Comparison of ENCODE assay signal across 8 mouse cellular contexts in genomic region chr12:87471421-87471963, GRCm38 (mm10). TPM values are rescaled to one million over a fixed set of nuclear protein-coding genes. Genes with fewer than 3 reads are reported as not detected.
DNase-seq lines count a peak whose midpoint lies in the region; ATAC-seq and TF ChIP-seq lines count a peak whose summit lies in the region.

No protein-coding gene starts in this region.

- TF ChIP-seq EP300 in heart, adult 2 months (IDR thresholded peaks at IDR 0.05; ENCODE audit: insufficient read depth, low read depth, low read length) = no peak

- H3K9ac ChIP-seq in heart, adult 2 months (ENCODE audit: low read depth, low read length) = peak overlapping the region; percentile 94
- H3K9ac ChIP-seq in intestine, postnatal 0 days (ENCODE audit: low read depth, low read length) = peak overlapping the region; percentile 97

- H3K36me3 ChIP-seq in heart, adult 2 months (ENCODE audit: control insufficient read depth, insufficient read depth, low read length) = peaks cover 23% of the 10 kb centered on the region
- H3K36me3 ChIP-seq in embryonic facial prominence, embryonic 10.5 days (replicated peaks) = peaks cover 33% of the 10 kb centered on the region
- H3K36me3 ChIP-seq in intestine, postnatal 0 days (ENCODE audit: control insufficient read depth, insufficient read depth) = peaks cover 14% of the 10 kb centered on the region
- peaks cover 23% of the 10 kb centered on the region; the same call in 1 of the 2 replicates for H3K36me3 ChIP-seq in macrophage (ENCODE audit: inconsistent target)

- intact Hi-C loops in heart, adult 2 months (cut with DNase I) = no loop called here

- H3K27me3 ChIP-seq in heart, adult 2 months (ENCODE audit: control insufficient read depth, insufficient read depth, low read length) = no peaks in the 10 kb centered on the region
- H3K27me3 ChIP-seq in embryonic facial prominence, embryonic 10.5 days (replicated peaks; ENCODE audit: low read depth, poor library complexity, severe bottlenecking) = no peaks in the 10 kb centered on the region
- no peaks in the 10 kb centered on the region for H3K27me3 ChIP-seq in intestine, postnatal 0 days (replicated peaks; ENCODE audit: control insufficient read depth, insufficient read depth, low read length)

- H3K4me2 ChIP-seq in intestine, postnatal 0 days (replicated peaks; ENCODE audit: low read depth) = peak overlapping the region; percentile 65

- peak overlapping the region; percentile 87 for H3K4me3 ChIP-seq in heart, adult 2 months
- peak overlapping the region; percentile 83 for H3K4me3 ChIP-seq in embryonic facial prominence, embryonic 10.5 days
- H3K4me3 ChIP-seq in intestine, postnatal 0 days (ENCODE audit: low read depth, low read length) = peak overlapping the region; percentile 93
- H3K4me3 ChIP-seq in macrophage (ENCODE audit: inconsistent target) = peak overlapping the region; percentile 79

- H3K27ac ChIP-seq in heart, adult 2 months = peak overlapping the region; percentile 96
- peak overlapping the region; percentile 97 for H3K27ac ChIP-seq in embryonic facial prominence, embryonic 10.5 days (replicated peaks)
- H3K27ac ChIP-seq in intestine, postnatal 0 days (ENCODE audit: low read depth, low read length) = peak overlapping the region; percentile 88
- peak overlapping the region; percentile 67 for H3K27ac ChIP-seq in macrophage

- H3K4me1 ChIP-seq in heart, adult 2 months (ENCODE audit: control insufficient read depth, insufficient read depth, low read length) = peaks cover 4% of the 10 kb centered on the region
- H3K4me1 ChIP-seq in embryonic facial prominence, embryonic 10.5 days = peaks cover 15% of the 10 kb centered on the region
- H3K4me1 ChIP-seq in intestine, postnatal 0 days (replicated peaks; ENCODE audit: control insufficient read depth, insufficient read depth, low read length) = no peaks in the 10 kb centered on the region

- H3K79me2 ChIP-seq in heart, adult 2 months (replicated peaks; ENCODE audit: control insufficient read depth, insufficient read depth, low read length) = peaks cover 5% of the 10 kb centered on the region
- H3K79me2 ChIP-seq in macrophage (ENCODE audit: inconsistent target) = peaks cover 52% of the 10 kb centered on the region

- WGBS in heart, adult 2 months = under 1% methylated on average over 19 of the region's 19 CpGs
- under 1% methylated on average over 19 of the region's 19 CpGs for WGBS in embryonic facial prominence, embryonic 10.5 days
- WGBS in intestine, postnatal 0 days = under 1% methylated on average over 19 of the region's 19 CpGs
- under 1% methylated on average over 17 of the region's 19 CpGs for WGBS in macrophage (ENCODE audit: missing documents)

- no peaks in the 10 kb centered on the region for H3K9me3 ChIP-seq in embryonic facial prominence, embryonic 10.5 days
- H3K9me3 ChIP-seq in intestine, postnatal 0 days (ENCODE audit: control insufficient read depth) = no peaks in the 10 kb centered on the region

- TF ChIP-seq POLR2A in heart, adult 2 months (IDR thresholded peaks at IDR 0.05; ENCODE audit: insufficient read depth, low read depth, low read length) = no peak

- ATAC-seq in intestine, postnatal 0 days = no peak

- no peak for DNase-seq in heart, adult 2 months
- DNase-seq in heart, postnatal 4 days = no peak
- DNase-seq in 416B (ENCODE audit: low read depth) = peak; percentile 43
- DNase-seq in embryonic facial prominence, embryonic 10.5 days (ENCODE audit: low spot score) = peak; percentile 15
- DNase-seq in urinary bladder, postnatal 36 days (ENCODE audit: low spot score in 2 of 2) = no peak
- no peak for DNase-seq in cerebellum, postnatal 4 days (ENCODE audit: low spot score in 2 of 2)

- no peak for TF ChIP-seq CTCF in heart, adult 2 months (IDR thresholded peaks at IDR 0.05)
- TF ChIP-seq CTCF in intestine, postnatal 0 days (IDR thresholded peaks at IDR 0.05; ENCODE audit: low read depth) = no peak

RNA-seq across cellular contexts. Expression of gene Snw1, which starts 0.6 kb away (rescaled TPM):
- total RNA-seq in heart, adult 2 months (2021) = 10 to 100 TPM; 42.3 to 46.1 TPM
- polyA plus RNA-seq in heart, adult 2 months (2012; rRNA removed) = 8.5 and 15.6 TPM in 2 replicates
- total RNA-seq in heart, postnatal 4 days (2021) = 10 to 100 TPM; 49.2 to 49.3 TPM
- polyA plus RNA-seq in embryonic facial prominence, embryonic 10.5 days (2016; fragmentation: Nextera tagmentation; extraction: Ambion mirVana) = 159 and 166 TPM in 2 replicates
- polyA plus RNA-seq in intestine, postnatal 0 days (2015; fragmentation: Nextera tagmentation; extraction: Ambion mirVana) = 66.9 and 70.7 TPM in 2 replicates
- 10 to 100 TPM; 24.1 to 79.5 (median 51.5) TPM for total RNA-seq in macrophage (2018; cell fraction: chromatin; rRNA removed)
- total RNA-seq in macrophage (2018; cell fraction: cytosol; rRNA removed) = 100 to 1,000 TPM in 18 of 26 experiments, 10 to 100 TPM in 8; 75.0 to 168 (median 135) TPM
- 100 to 1,000 TPM in 2 of 26 experiments, 10 to 100 TPM in 24; 30.2 to 119 (median 72.4) TPM for total RNA-seq in macrophage (2018; cell fraction: nucleus; rRNA removed)
- 90.8 to 150 TPM (median 111 TPM) in 3 replicates for polyA plus RNA-seq in macrophage (2018)

RNA-seq across cellular contexts. Expression of gene Gm5788, which starts 23.0 kb away (rescaled TPM):
- not detected for total RNA-seq in heart, adult 2 months (2021)
- polyA plus RNA-seq in heart, adult 2 months (2012; rRNA removed) = not detected in 2 replicates
- total RNA-seq in heart, postnatal 4 days (2021) = not detected
- polyA plus RNA-seq in embryonic facial prominence, embryonic 10.5 days (2016; fragmentation: Nextera tagmentation; extraction: Ambion mirVana) = not detected in 2 replicates
- polyA plus RNA-seq in intestine, postnatal 0 days (2015; fragmentation: Nextera tagmentation; extraction: Ambion mirVana) = not detected in 2 replicates
- not detected for total RNA-seq in macrophage (2018; cell fraction: chromatin; rRNA removed)
- total RNA-seq in macrophage (2018; cell fraction: cytosol; rRNA removed) = not detected
- not detected for total RNA-seq in macrophage (2018; cell fraction: nucleus; rRNA removed)
- polyA plus RNA-seq in macrophage (2018) = not detected in 3 replicates

RNA-seq across cellular contexts. Expression of gene Alkbh1, which starts 27.7 kb away (rescaled TPM):
- 10 to 100 TPM in 1 of 2 experiments, 1 to 10 TPM in 1; 9.6 to 11.5 TPM for total RNA-seq in heart, adult 2 months (2021)
- 7.6 and 11.9 TPM in 2 replicates for polyA plus RNA-seq in heart, adult 2 months (2012; rRNA removed)
- 10 to 100 TPM; 14.9 to 15.6 TPM for total RNA-seq in heart, postnatal 4 days (2021)
- polyA plus RNA-seq in embryonic facial prominence, embryonic 10.5 days (2016; fragmentation: Nextera tagmentation; extraction: Ambion mirVana) = 69.6 and 76.0 TPM in 2 replicates
- polyA plus RNA-seq in intestine, postnatal 0 days (2015; fragmentation: Nextera tagmentation; extraction: Ambion mirVana) = 13.6 and 21.9 TPM in 2 replicates
- 100 to 1,000 TPM in 9 of 26 experiments, 10 to 100 TPM in 17; 36.5 to 159 (median 91.1) TPM for total RNA-seq in macrophage (2018; cell fraction: chromatin; rRNA removed)
- total RNA-seq in macrophage (2018; cell fraction: cytosol; rRNA removed) = 10 to 100 TPM in 6 of 26 experiments, 1 to 10 TPM in 20; 3.1 to 14.5 (median 7.6) TPM
- 100 to 1,000 TPM in 6 of 26 experiments, 10 to 100 TPM in 20; 36.8 to 138 (median 61.9) TPM for total RNA-seq in macrophage (2018; cell fraction: nucleus; rRNA removed)
- polyA plus RNA-seq in macrophage (2018) = 10.6 to 11.2 TPM (median 10.8 TPM) in 3 replicates

RNA-seq across cellular contexts. Expression of gene Slirp, which starts 27.8 kb away (rescaled TPM):
- total RNA-seq in heart, adult 2 months (2021) = 100 to 1,000 TPM; 169 to 173 TPM
- polyA plus RNA-seq in heart, adult 2 months (2012; rRNA removed) = 32.1 and 49.0 TPM in 2 replicates
- 100 to 1,000 TPM; 157 to 172 TPM for total RNA-seq in heart, postnatal 4 days (2021)
- polyA plus RNA-seq in embryonic facial prominence, embryonic 10.5 days (2016; fragmentation: Nextera tagmentation; extraction: Ambion mirVana) = 311 and 324 TPM in 2 replicates
- 250 and 272 TPM in 2 replicates for polyA plus RNA-seq in intestine, postnatal 0 days (2015; fragmentation: Nextera tagmentation; extraction: Ambion mirVana)
- 10 to 100 TPM in 16 of 26 experiments, 1 to 10 TPM in 9, under 1 TPM in 1; 0.41 to 29.6 (median 13.5) TPM for total RNA-seq in macrophage (2018; cell fraction: chromatin; rRNA removed)
- 100 to 1,000 TPM in 18 of 26 experiments, 10 to 100 TPM in 8; 76.0 to 181 (median 114) TPM for total RNA-seq in macrophage (2018; cell fraction: cytosol; rRNA removed)
- 10 to 100 TPM in 22 of 26 experiments, 1 to 10 TPM in 4; 4.1 to 53.5 (median 24.6) TPM for total RNA-seq in macrophage (2018; cell fraction: nucleus; rRNA removed)
- 44.6 to 126 TPM (median 109 TPM) in 3 replicates for polyA plus RNA-seq in macrophage (2018)

RNA-seq across cellular contexts. Expression of gene Gm8300, which starts 42.6 kb away (rescaled TPM):
- total RNA-seq in heart, adult 2 months (2021) = not detected
- not detected in 2 replicates for polyA plus RNA-seq in heart, adult 2 months (2012; rRNA removed)
- not detected for total RNA-seq in heart, postnatal 4 days (2021)
- not detected in 2 replicates for polyA plus RNA-seq in embryonic facial prominence, embryonic 10.5 days (2016; fragmentation: Nextera tagmentation; extraction: Ambion mirVana)
- polyA plus RNA-seq in intestine, postnatal 0 days (2015; fragmentation: Nextera tagmentation; extraction: Ambion mirVana) = not detected in 2 replicates
- total RNA-seq in macrophage (2018; cell fraction: chromatin; rRNA removed) = not detected
- total RNA-seq in macrophage (2018; cell fraction: cytosol; rRNA removed) = not detected
- not detected for total RNA-seq in macrophage (2018; cell fraction: nucleus; rRNA removed)
- polyA plus RNA-seq in macrophage (2018) = not detected in 3 replicates

Comparison
In these comparisons a context has a peak if more than half of its experiments do, and no peak if none do; other contexts are left out.
1. DNase-seq: peak in 416B (single experiment) and embryonic facial prominence, embryonic 10.5 days (single experiment); none in heart, adult 2 months (0 of 2), heart, postnatal 4 days (single experiment), urinary bladder, postnatal 36 days (0 of 2) and cerebellum, postnatal 4 days (0 of 2).
2. Peak in every context shown above with its lines, with median percentiles within 50 percentile points of each other: H3K27ac ChIP-seq and H3K4me3 ChIP-seq.